Mouse (Mus musculus) cerebellum, adult 18-20 months (tissue): ENCODE data around the gene Cebpg.
A peak's percentile ranks its signal among the peaks of the same experiment; 100 is the strongest.

Source experiments
- DNase-seq, 2 experiments: peaks; one replicate each; pipeline ENCODE4 v3.0.0; 2021

Gene Cebpg

GRCm38 (mm10) chr7:35056436-35056864, at the start of gene Cebpg:
Cebpg (minus strand) TSS chr7:35056573.
- DNase-seq, result peak; percentile 95 to 100

- no peak for DNase-seq
Measured at GRCm38 (mm10) chr7:35099528-35099927, 43.2 kb upstream of the Cebpg start.

GRCm38 (mm10) chr7:35098777-35099176, 42.4 kb upstream of the Cebpg start:
- no peak for DNase-seq

- DNase-seq, result no peak
Measured at GRCm38 (mm10) chr7:35094975-35095678, 38.8 kb upstream of the Cebpg start.

GRCm38 (mm10) chr7:35090550-35090949, 34.2 kb upstream of the Cebpg start:
- no peak for DNase-seq

GRCm38 (mm10) chr7:35086271-35086861, 30.0 kb upstream of the Cebpg start:
- peak; percentile 16 to 28 for DNase-seq

- DNase-seq, result no peak
Measured at GRCm38 (mm10) chr7:35084565-35085360, 28.4 kb upstream of the Cebpg start.

GRCm38 (mm10) chr7:35081406-35082104, 25.2 kb upstream of the Cebpg start:
- no peak for DNase-seq

- DNase-seq, result no peak
Measured at GRCm38 (mm10) chr7:35080843-35081338, 24.5 kb upstream of the Cebpg start.

- no peak for DNase-seq
Measured at GRCm38 (mm10) chr7:35076645-35077044, 20.3 kb upstream of the Cebpg start.

GRCm38 (mm10) chr7:35066640-35067212, 10.4 kb upstream of the Cebpg start:
- no peak for DNase-seq

GRCm38 (mm10) chr7:35065958-35066357, 9.6 kb upstream of the Cebpg start:
- DNase-seq, result no peak

- no peak for DNase-seq
Measured at GRCm38 (mm10) chr7:35064286-35065258, 8.2 kb upstream of the Cebpg start.

GRCm38 (mm10) chr7:35059467-35059866, 3.1 kb upstream of the Cebpg start:
- DNase-seq, result no peak

GRCm38 (mm10) chr7:35058329-35058728, 2.0 kb upstream of the Cebpg start:
- no peak for DNase-seq

- DNase-seq, result no peak
Measured at GRCm38 (mm10) chr7:35057569-35057968, 1.2 kb upstream of the Cebpg start.

GRCm38 (mm10) chr7:35056999-35057398, 626 bp upstream of the Cebpg start:
- DNase-seq, result no peak

GRCm38 (mm10) chr7:35055619-35056435, 546 bp downstream of the Cebpg start:
- peak; percentile 64 to 80 for DNase-seq

- DNase-seq, result no peak
Measured at GRCm38 (mm10) chr7:35054977-35055618, 1.3 kb downstream of the Cebpg start.

GRCm38 (mm10) chr7:35054286-35054685, 2.1 kb downstream of the Cebpg start:
- DNase-seq, result no peak
